Mouse (Mus musculus): ENCODE data around the gene Ccdc114.
"Not testable (repeated sequence)": the region's sequence is repeated elsewhere in the genome, so short reads cannot be mapped to it uniquely, and the experiment has no call there.

DNA sequence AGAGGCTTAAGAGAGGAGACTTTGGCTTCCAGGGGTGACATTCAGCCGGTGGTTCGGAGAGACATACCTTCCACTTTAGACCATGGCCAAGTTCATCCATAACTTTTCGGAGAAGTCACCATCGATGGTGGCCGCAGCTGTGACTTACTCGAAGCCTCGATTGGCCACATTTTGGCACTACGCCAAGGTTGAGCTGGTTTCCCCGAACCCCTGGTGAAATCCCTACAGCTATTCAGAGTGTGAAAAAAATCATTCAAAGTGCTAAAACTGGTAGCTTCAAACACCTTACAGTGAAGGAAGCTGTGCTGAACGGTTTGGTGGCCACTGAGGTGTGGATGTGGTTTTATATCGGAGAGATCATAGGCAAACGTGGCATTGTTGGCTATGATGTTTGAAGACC lies 9.9 kb downstream of the Ccdc114 start:
- not testable (repeated sequence) for TF ChIP-seq CTCF (IDR thresholded peaks at IDR 0.05; ENCODE audit: low read depth, low read length); POLR2A (IDR thresholded peaks at IDR 0.05; ENCODE audit: insufficient read depth, low read length)

Data from ES-Bruce4 (cell line).